Mouse (Mus musculus) fibroblast of lung, adult 2 months (primary cell): ENCODE results near the gene Baz2a.
"Not testable (repeated sequence)": the region's sequence is repeated elsewhere in the genome, so short reads cannot be mapped to it uniquely, and the experiment has no call there.

Source experiments
- DNase-seq: peaks from one replicate; pipeline ENCODE4 v3.0.0-alpha.2; 2011; ENCODE audit warnings: low read depth

Baz2a gene

GRCm38 (mm10) chr10:128091564-128092505 is at the start of gene Baz2a:
Gene Baz2a (plus strand): TSS chr10:128091577.
- DNase-seq, result no peak

- no peak for DNase-seq
These were observed 49.7 kb upstream of the Baz2a start for GRCm38 (mm10) chr10:128041636-128042035.

DNA sequence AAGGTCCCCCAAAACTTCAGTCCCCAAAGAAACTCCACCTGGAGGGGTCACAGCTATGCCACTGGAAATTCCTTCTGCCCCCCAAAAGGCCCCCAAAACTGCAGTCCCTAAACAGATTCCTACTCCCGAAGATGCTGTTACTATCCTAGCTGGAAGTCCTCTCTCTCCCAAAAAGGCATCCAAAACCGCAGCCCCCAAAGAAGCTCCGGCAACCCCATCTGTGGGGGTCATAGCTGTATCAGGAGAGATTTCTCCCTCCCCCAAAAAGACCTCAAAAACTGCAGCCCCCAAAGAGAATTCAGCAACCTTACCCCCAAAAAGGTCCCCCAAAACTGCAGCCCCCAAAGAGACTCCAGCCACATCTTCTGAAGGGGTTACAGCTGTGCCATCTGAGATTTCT is 48.9 kb upstream of the Baz2a start:
- no peak for DNase-seq

DNA sequence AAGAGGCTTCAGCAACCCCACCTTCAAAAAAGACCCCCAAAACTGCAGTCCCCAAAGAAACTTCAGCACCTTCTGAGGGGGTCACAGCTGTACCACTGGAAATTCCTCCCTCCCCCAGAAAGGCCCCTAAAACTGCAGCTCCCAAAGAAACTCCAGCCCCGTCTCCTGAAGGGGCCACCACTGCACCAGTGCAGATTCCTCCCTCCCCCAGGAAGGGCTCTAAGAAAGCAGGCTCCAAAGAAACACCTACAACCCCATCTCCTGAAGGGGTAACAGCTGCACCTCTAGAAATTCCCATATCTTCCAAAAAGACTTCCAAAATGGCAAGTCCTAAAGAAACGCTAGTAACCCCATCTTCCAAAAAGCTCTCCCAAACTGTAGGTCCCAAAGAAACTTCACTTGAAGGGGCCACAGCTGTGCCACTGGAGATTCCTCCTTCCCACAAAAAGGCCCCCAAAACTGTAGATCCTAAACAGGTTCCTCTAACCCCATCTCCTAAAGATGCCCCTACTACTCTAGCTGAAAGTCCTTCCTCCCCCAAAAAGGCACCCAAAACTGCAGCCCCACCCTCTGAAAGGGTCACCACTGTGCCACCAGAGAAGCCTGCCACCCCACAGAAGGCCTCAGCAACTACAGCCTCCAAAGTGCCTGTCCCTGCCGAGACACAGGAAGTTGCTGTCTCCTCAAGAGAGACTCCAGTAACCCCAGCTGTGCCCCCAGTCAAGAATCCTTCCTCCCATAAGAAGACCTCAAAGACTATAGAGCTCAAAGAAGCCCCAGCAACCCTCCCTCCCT is 48.1 kb upstream of the Baz2a start:
- DNase-seq, result no peak

DNA sequence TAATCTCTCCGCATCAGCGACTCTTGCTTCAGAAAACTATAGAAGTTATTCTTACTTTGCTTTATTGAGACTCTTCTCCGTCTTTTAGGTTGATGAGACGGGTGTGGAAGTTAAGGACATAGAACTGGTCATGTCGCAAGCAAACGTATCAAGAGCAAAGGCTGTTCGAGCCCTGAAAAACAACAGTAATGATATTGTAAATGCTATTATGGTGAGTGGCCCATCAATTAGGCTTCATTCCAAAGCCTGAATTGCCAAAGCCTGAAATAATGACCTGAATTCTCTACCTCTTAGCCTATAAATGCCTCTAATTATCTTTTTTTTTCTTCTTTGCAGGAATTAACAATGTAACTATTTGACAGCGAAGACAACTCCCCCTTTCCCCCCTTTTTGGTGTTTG is 43.2 kb upstream of the Baz2a start:
- no peak for DNase-seq

DNA sequence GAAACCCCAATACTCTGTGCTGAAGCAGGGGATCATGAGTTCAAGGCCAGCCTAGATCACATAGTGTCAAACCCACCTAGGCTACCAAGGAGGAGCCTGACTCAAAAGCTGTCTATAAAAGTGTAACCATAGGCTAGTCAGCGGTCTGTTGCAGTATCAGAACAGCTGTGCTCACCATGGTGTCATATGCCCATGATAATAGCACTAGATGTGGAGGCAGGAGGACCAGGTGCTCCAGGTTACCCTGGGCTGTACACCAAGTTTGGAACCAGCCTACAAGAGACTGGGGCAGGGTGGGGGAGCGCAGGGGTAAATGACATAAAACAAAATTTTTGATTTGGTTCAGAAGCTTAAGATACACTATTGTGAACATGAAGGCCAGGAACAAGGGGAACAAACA is 41.6 kb upstream of the Baz2a start:
- no peak for DNase-seq

DNA sequence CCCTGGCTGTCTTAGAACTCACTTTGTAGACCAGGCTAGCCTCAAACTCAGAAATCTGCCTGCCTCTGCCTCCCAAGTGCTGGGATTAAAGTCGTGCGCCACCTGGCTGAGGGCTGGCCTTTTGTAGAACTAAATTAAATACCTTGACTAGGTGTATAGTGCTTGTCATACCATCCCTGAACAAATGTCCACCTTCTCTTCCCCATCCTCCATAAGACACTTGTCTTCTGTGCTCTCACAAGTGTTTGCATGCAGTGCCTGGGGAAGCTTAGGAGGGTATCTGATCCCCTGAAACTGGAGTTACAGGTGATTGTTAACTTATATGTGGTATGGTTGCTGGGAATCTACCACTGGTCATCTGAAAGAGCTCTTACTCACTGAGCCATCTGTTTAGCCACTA is 41.0 kb upstream of the Baz2a start:
- DNase-seq, result no peak

GRCm38 (mm10) chr10:128051589-128051988 is 39.8 kb upstream of the Baz2a start:
- no peak for DNase-seq

GRCm38 (mm10) chr10:128052136-128052535 is 39.2 kb upstream of the Baz2a start:
- not testable (repeated sequence) for DNase-seq

DNA sequence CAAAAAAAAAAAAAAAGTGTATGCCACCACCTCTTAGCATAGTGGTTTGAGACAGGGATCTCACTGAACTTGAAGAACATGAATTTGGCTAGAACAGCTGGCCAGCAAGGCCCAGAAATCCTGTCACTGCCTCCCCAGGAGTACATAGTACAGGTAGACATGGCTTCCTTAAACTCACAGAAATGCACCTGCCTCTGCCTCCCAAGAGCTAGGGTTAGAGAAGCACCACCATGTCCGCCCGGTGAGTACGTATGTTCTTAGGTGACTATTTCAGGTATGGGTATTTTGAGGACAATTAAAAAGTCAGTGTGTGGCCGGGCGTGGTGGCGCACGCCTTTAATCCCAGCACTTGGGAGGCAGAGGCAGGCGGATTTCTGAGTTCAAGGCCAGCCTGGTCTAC is 38.4 kb upstream of the Baz2a start:
- DNase-seq, result no peak

GRCm38 (mm10) chr10:128058184-128058583 is 33.2 kb upstream of the Baz2a start:
- DNase-seq, result no peak

- peak; percentile 79 for DNase-seq
These were observed 32.7 kb upstream of the Baz2a start, which contains the start of gene Ptges3 for GRCm38 (mm10) chr10:128058601-128059151. Gene Ptges3 (plus strand): TSS chr10:128058954.

DNA sequence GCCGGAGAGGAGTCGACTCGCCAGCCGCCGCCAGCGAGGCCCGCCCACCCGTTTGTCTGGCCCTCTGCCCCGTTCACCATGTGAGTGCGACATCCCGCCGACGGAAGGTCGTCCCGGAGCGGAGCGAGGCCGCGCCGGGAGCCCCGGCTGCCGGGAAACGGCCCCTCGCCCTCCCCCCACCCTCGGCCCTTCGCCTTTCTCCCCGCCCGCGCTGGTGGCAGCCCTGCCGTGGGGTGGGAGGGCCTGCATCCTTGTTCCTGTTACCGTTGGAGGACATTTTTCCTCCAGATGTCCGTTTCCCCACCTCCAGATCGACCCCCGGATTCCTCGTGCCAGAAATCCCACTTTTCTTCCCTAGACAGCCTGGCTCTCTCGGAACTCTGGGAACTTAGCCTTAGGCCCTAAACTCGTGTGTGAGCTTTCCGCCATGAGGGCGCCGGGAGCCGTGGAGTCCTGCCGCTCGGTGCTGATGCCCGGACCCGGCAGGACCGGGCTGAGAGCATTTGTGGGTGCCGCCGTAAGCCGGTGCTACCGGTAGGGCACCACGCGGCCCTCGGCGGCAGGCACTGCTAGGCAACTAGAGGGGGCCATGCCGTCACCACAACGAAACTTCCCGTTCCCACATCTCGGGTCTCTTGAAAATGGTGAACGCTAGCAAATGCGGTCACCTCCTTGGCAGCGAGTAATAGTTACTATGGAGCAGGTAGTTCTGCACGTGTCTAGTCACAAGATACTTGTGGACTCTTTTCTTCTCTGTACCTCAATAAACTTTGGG is 32.0 kb upstream of the Baz2a start:
- no peak for DNase-seq

DNA sequence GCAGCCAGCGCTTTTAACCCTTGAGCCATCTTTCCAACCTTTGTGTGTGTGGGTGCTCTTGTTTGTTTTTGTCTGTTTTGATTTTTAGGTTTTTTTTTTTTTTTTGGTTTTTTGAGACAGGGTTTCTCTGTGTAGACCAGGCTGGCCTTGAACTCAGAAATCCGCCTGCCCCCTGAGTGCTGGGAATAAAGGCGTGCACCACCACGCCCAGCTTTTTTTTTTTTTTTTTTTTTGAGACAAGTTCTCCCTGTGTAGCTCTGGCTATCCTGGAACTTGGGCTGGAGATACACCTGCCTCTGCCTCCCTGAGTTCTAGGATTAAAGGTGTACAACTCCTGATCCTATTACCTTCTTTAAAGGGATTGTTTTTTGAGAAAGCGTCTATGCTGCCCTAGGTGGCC is 30.3 kb upstream of the Baz2a start:
- no peak for DNase-seq

DNA sequence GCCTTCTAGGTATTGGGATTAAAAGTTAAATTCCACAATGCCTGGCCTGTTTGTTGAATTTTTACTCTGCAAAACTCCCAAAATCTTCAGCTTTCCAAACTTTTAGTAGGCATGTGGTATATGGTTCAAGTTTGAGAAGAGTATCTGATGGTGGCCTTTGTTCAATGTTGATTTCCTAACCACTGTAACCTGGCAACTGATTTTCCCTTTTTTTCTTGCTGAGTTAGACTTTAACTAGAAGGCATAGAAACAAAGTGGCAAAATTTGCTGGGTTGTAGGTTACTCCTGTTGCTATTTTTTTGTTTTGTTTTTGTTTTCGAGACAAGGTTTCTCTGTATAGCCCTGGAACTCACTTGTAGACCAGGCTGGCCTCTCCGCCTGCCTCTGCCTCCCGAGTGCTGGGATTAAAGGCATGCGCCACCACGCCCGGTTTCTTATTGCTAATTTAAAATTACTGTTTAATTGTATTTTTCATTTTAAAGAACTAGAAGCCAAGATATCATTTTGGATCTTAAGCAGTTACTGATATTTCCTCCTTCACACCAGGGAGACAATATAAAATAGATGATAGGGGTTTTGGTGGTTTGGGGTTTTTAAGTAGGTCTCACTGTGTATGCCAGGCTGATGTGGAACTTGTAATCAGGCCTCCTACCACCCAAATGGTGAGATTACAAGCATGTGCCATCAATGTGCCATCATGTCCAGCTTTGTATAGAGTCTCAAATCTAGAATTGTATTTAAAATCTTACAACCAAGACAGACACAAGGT is 29.0 kb upstream of the Baz2a start:
- DNase-seq, result no peak

- no peak for DNase-seq
These were observed 25.3 kb upstream of the Baz2a start for GRCm38 (mm10) chr10:128066072-128066471.

GRCm38 (mm10) chr10:128069201-128069600 is 22.2 kb upstream of the Baz2a start:
- no peak for DNase-seq

GRCm38 (mm10) chr10:128070432-128070831 is 20.9 kb upstream of the Baz2a start:
- not testable (repeated sequence) for DNase-seq

DNA sequence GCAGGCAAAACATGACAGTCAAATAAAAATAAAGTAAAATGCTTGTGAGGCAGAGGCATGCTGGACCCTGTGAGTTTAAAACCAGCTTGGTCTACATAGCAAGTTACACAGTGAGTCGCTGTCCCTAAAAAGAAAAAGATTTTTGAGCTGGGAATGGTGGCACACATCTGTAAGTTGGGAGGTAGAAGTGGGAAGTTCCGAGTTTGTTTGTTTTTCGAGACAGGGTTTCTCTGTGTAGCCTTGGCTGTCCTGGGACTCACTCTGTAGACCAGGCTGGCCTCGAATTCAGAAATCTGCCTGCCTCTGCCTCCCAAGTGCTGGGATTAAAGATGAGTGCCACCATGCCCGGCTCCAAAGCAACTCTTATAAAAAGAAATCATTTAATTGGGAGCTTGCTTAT is 13.1 kb upstream of the Baz2a start:
- DNase-seq, result not testable (repeated sequence)

DNA sequence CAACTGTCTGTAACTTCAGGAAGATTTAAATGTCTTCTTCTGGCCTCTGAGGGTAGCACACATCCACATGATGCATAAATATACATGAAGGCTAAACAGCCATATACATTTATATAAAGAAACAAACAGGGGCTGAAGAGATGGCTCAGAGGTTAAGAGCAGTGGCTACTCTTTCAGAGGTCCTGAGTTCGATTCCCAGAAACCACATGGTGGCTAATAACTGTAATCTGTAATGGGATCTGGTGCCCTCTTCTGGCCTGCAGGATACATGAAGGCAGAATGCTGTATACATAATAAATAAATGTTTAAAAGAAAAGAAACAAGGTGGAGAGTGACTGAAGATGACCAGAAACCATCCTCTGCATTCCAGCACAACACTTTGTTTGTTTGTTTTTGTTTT is 10.9 kb upstream of the Baz2a start:
- DNase-seq, result no peak
